Mouse (Mus musculus): ENCODE measurements at regions not wholly inside any gene's neighbourhood (a gene's known extent, or its start where the extent isn't known, plus 50 kb on each side); places are given as distances from the start of the nearest gene placed in this dataset.

DNA sequence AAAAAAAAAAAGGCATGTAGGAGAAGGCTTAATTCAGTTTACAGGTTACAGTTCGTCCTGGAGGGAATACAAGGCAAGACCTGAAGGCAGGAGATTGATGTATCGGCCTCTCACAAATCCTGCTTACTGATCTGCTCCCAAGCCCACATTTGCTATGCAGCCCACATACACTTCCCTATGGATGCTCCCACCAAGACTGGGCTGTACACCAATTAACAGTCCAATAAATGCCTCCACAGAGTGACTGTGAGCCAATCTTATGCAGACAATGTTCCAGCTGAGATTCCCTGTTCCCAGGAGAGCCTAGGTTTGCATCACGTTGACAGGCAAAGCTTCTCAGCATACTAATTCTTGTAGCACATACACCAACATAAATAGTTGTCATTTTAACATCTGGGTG is 1837.9 kb upstream of the Gm38303 start:
- no peak overlapping the region for H3K4me3 ChIP-seq (replicated peaks; ENCODE audit: low read length)
- no peaks in the 10 kb centered on the region for H3K4me1 ChIP-seq (replicated peaks; ENCODE audit: low read depth, low read length)
- H3K27me3 ChIP-seq (ENCODE audit: insufficient read depth, low read length) = no peaks in the 10 kb centered on the region
- TF ChIP-seq CTCF (conservative IDR thresholded peaks at IDR 0.05; ENCODE audit: low read length) (no peak), NANOG (IDR thresholded peaks at IDR 0.05; ENCODE audit: borderline replicate concordance, low read length) (no peak), POU5F1 (IDR thresholded peaks at IDR 0.05; ENCODE audit: borderline replicate concordance, low read length) (no peak)
- H3K9me3 ChIP-seq (ENCODE audit: low read length) = no peaks in the 10 kb centered on the region
- no peaks in the 10 kb centered on the region for H3K36me3 ChIP-seq (ENCODE audit: insufficient read depth, low read length)

DNA sequence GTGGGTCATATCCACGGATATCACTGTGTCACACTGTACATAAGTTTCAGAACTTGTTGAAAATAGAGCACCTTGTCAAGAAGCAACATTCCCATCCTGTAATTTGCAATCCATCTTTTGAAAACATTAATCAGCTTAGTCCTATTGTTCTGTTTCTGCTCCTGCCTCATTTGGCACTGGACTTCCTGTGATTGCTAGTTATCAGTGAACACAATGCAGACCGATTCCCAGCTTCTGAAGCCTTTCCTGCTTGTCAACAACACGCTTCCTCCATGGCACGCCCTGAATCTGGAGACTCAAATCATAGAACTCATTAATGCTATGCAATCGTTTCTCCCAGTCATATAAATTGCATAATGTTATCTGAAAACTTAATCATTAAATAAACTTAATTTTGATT is 1815.8 kb upstream of the Gm38303 start:
- TF ChIP-seq POU5F1 (IDR thresholded peaks at IDR 0.05; ENCODE audit: borderline replicate concordance, low read length) (no peak), NANOG (IDR thresholded peaks at IDR 0.05; ENCODE audit: borderline replicate concordance, low read length) (no peak), CTCF (conservative IDR thresholded peaks at IDR 0.05; ENCODE audit: low read length) (no peak)
- no peaks in the 10 kb centered on the region for H3K9me3 ChIP-seq (ENCODE audit: low read length)

More for the DNA sequence above, 1815.8 kb upstream of the Gm38303 start:
- Histone ChIP-seq H3K4me3 (replicated peaks; ENCODE audit: low read length) (no peak overlapping the region), H3K4me1 (replicated peaks; ENCODE audit: low read depth, low read length) (no peaks in the 10 kb centered on the region), H3K27me3 (ENCODE audit: insufficient read depth, low read length) (no peaks in the 10 kb centered on the region), H3K36me3 (ENCODE audit: insufficient read depth, low read length) (no peaks in the 10 kb centered on the region)

All from E14TG2a.4 (cell line).